Mouse (Mus musculus) kidney, adult 8-10 months (tissue): Measurements from ENCODE around the gene Cdk9.

Experiments
- DNase-seq, 2 experiments: peaks; one replicate each; pipeline ENCODE4 v3.0.0; 2022

Cdk9 gene

GRCm38 (mm10) chr2:32673176-32673917 lies 39.5 kb downstream of the Cdk9 start:
- peak in 1 of 2 experiments; percentile 34 for DNase-seq

GRCm38 (mm10) chr2:32671907-32672595 lies 40.8 kb downstream of the Cdk9 start:
- DNase-seq: no peak

DNA sequence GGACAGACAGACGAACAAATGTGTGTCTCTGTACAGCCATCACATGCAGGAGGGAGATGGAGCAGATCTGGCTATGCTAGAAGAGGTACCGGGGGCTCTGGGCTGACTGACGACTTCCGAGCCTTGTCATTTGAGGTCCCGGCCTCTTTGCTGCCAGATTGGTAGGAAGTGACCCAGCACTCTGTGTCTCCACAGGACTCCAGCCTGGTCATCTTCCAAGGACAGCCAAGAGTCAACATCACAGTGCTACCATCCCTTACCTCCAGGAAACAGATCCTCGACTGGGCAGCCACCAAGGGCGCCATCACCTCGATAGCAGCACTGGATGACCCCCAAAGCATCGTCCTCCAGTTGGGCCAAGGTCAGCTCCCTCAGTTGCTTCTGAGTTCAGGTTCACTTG lies 41.7 kb downstream of the Cdk9 start:
- no peak for DNase-seq

- DNase-seq: no peak
These were observed 43.0 kb downstream of the Cdk9 start for GRCm38 (mm10) chr2:32669876-32670275.

DNA sequence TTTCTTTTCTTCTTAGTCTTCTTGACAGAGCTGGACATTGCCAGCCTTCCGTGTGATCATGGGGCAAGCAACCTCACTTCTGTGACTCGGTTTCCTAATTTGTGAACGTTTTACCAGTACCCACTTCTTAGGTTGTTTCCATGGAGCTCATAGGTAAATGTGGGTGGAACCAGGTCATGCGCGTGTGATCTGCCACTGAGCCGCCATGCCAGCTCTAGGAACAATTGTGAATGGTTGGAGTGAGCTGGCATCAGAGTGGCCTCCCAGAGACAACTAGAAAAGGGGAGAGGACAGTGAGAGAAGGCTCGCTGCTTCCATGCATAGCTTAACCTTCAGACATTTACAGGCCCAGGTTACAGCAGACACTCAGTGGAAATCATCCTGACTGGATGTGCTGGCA lies 44.7 kb downstream of the Cdk9 start:
- DNase-seq: no peak

DNA sequence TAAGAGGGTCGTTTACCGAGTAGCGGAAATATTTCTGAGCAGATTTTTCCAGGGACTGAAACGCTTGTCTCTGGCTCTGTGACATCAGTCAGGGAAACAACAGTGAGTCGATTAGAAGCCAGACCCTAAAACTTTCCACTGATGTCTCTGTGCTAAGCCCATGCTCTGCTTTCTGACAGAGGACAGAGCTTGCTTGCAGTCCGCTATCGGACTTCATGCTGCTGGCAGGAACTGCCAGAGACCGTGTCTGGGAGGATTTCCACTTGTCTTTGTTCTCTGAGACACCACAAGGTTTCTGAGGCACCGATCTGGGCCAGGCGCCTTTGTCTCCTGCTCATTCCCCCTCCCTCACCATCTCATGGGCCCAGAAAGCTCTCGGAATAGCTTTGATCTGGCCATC lies 45.1 kb downstream of the Cdk9 start:
- DNase-seq: no peak

DNA sequence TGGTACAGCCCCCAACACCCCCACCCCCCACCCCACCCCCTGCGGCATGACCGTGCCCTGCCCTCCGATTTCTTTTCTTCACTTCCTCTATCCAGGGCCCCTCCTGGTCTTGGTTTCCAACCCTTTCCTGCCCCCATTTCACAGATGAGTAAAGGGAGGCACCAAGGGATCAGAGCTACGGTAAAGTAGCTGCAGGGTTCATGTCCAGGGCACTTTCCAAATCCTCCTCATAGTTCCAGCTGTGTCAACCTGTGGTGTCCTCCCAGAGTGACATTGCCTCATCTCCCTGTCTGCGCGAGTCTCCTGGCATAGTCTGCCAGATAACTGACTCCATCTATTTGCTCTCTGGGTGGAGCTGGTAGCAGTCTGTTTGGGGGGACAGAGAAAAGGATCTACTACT lies 47.0 kb downstream of the Cdk9 start:
- DNase-seq: no peak

- DNase-seq: no peak
These were observed 47.5 kb downstream of the Cdk9 start for GRCm38 (mm10) chr2:32665345-32665744.

- DNase-seq: no peak
These were observed 50.6 kb downstream of the Cdk9 start for GRCm38 (mm10) chr2:32662291-32662690.

DNA sequence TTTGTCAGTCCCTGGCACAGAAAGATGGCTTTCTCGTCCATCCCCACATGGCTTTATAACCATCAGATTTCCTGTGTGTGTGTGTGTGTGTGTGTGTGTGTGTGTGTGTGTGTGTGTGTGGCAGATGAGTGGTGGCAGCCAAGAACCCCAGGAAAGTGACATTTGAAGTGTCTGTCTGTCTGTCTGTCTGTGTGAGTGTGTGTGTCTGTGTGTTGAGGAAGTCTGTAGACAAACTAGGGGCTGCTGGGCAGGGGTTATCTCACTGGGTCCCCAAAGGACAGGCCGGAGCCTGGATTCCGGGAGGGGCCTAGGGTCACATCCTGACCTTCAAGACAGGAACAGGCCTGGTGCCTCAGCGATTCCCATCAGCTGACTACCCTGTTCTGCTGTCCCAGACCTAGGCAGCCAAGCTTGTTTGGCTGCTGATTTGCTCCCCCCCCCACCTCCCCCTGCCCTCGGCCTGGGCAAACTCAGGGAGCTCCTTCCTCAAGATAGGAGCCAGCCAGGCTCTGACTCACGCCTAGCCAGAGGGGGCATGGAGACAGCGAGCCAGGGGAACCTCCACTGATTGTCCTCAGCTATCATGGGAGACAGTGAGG lies 51.3 kb downstream of the Cdk9 start:
- peak; percentile 71 to 83 for DNase-seq

GRCm38 (mm10) chr2:32658873-32659272 lies 54.0 kb downstream of the Cdk9 start:
- no peak for DNase-seq

DNA sequence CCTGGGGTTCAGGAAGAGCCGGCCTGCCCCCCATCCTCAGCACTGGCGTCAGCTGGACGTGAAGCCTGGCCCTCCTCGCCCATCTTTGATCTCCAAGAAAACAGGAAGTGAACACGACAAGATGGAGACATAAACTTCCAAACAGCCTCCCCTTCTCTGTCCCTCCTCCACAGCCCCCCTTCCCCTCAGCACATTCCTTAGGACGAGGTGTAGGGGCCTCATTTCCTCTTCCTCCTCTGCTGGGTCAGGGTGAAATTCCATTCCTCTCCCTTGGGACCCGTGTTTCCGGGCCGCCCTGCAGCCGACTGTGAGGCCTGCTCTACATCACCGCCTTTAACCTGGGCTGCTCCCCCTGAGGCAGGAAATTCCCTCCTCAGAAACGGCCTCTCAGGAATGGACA lies 57.0 kb downstream of the Cdk9 start:
- peak; percentile 79 to 88 for DNase-seq
